ENCODE assay signal across 11 mouse cellular contexts in genomic region chr4:134012858-134013528, GRCm38 (mm10). TPM values are rescaled to one million over a fixed set of nuclear protein-coding genes. Genes with fewer than 3 reads are reported as not detected.
A peak's percentile ranks its signal among the peaks of the same experiment; 100 is the strongest.
DNase-seq lines count a peak whose midpoint lies in the region; ATAC-seq and TF ChIP-seq lines count a peak whose summit lies in the region.
"Had no signal": no experiment of that assay in that cellular context is flagged by ENCODE, and none has a peak within 500 bp of the region (broad histone marks: within the 10 kb centered on the region; RNA-seq: fewer than 3 reads in every experiment).

No protein-coding gene starts in this region.

- no peaks in the 10 kb centered on the region for H3K4me1 ChIP-seq in lung, embryonic 14.5 days (ENCODE audit: insufficient read depth)
- no peaks in the 10 kb centered on the region for H3K4me1 ChIP-seq in lung, adult 2 months (ENCODE audit: control insufficient read depth, insufficient read depth, low read length)

- DNase-seq in lung, embryonic 14.5 days: no peak
- no peak for DNase-seq in lung, adult 2 months
- DNase-seq in R1 (ENCODE audit: low read depth, low spot score): peak; percentile 64
- DNase-seq in gastrocnemius, postnatal 14 days: peak; percentile 57
- DNase-seq in skeletal muscle tissue, adult 2 months (ENCODE audit: low read depth, low spot score): peak; percentile 73
- DNase-seq in kidney, postnatal 10 days: no peak
- no peak for DNase-seq in adrenal gland, postnatal 25 days

- no peak overlapping the region for H3K9ac ChIP-seq in lung, embryonic 14.5 days
- H3K9ac ChIP-seq: limb, embryonic 12.5 days had no signal

- peak; percentile 66 for TF ChIP-seq CTCF in lung, embryonic 14.5 days (IDR thresholded peaks at IDR 0.05; ENCODE audit: low read depth)
- TF ChIP-seq CTCF in lung, adult 2 months (IDR thresholded peaks at IDR 0.05; ENCODE audit: insufficient read depth, low read length): no peak

- peaks cover 22% of the 10 kb centered on the region for H3K27me3 ChIP-seq in lung, embryonic 14.5 days (ENCODE audit: insufficient read depth, low read length)

- H3K4me3 ChIP-seq in lung, embryonic 14.5 days (ENCODE audit: low read depth, low read length): no peak overlapping the region
- no peak overlapping the region for H3K4me3 ChIP-seq in lung, adult 2 months (replicated peaks; ENCODE audit: extremely low read depth, low read depth, low read length)
- H3K4me3 ChIP-seq: limb, embryonic 12.5 days had no signal

- TF ChIP-seq POLR2A in lung, adult 2 months (IDR thresholded peaks at IDR 0.05; ENCODE audit: borderline replicate concordance, extremely low read depth, low read depth, low read length): no peak

- H3K9me3 ChIP-seq in lung, embryonic 14.5 days (ENCODE audit: low read depth, low read length): no peaks in the 10 kb centered on the region
- H3K9me3 ChIP-seq: limb, embryonic 12.5 days had no signal

- H3K4me2 ChIP-seq in lung, embryonic 14.5 days: no peak overlapping the region
- H3K4me2 ChIP-seq: limb, embryonic 12.5 days had no signal

- WGBS in lung, embryonic 14.5 days: 39% methylated on average over 12 of the region's 12 CpGs
- WGBS in lung, adult 2 months: 50% methylated on average over 12 of the region's 12 CpGs

- no peak for ATAC-seq in lung, embryonic 14.5 days (ENCODE audit: insufficient read depth)
- no peak for ATAC-seq in erythroblast, adult 5-6 weeks (replicated peaks; ENCODE audit: low FRiP score, poor library complexity, severe bottlenecking)

- H3K36me3 ChIP-seq in lung, embryonic 14.5 days (ENCODE audit: insufficient read depth): no peaks in the 10 kb centered on the region
- H3K36me3 ChIP-seq: limb, embryonic 12.5 days had no signal

- H3K27ac ChIP-seq in lung, embryonic 14.5 days (ENCODE audit: low read depth): no peak overlapping the region
- H3K27ac ChIP-seq: limb, embryonic 12.5 days had no signal

- intact Hi-C loops in gastrocnemius, postnatal 14 days (cut with DNase I; ENCODE audit: low total_unique reads): no loop called here

RNA-seq across cellular contexts. Expression of gene Lin28a, which starts 5.6 kb away (rescaled TPM):
- not detected in 2 replicates for polyA plus RNA-seq in lung, embryonic 14.5 days (2014; fragmentation: Nextera tagmentation; extraction: Ambion mirVana)
- 0.06 TPM in 1 of 2 replicates, not detected in the other for polyA plus RNA-seq in lung, adult 2 months (2012; rRNA removed)
- 1 to 10 TPM; 1.9 to 3.0 TPM for total RNA-seq in gastrocnemius, postnatal 14 days (2021)
- total RNA-seq in erythroblast, adult 5-6 weeks (2015; ENCODE audit: low replicate concordance): 3.3 TPM in 1 of 2 replicates, not detected in the other
- 6.4 and 8.9 TPM in 2 replicates for total RNA-seq in erythroblast, adult 5-6 weeks (2017; ENCODE audit: low replicate concordance)
- total RNA-seq in adrenal gland, postnatal 25 days (2021): not detected in 2 replicates
- polyA plus RNA-seq: gonadal fat pad, adult 2 months had no signal

RNA-seq across cellular contexts. Expression of gene Dhdds, which starts 12.3 kb away (rescaled TPM):
- 43.7 and 45.6 TPM in 2 replicates for polyA plus RNA-seq in lung, embryonic 14.5 days (2014; fragmentation: Nextera tagmentation; extraction: Ambion mirVana)
- 21.6 and 28.4 TPM in 2 replicates for polyA plus RNA-seq in lung, adult 2 months (2012; rRNA removed)
- total RNA-seq in gastrocnemius, postnatal 14 days (2021): 10 to 100 TPM; 11.3 to 13.0 TPM
- total RNA-seq in erythroblast, adult 5-6 weeks (2015; ENCODE audit: low replicate concordance): 9.6 and 17.3 TPM in 2 replicates
- 6.6 and 12.2 TPM in 2 replicates for total RNA-seq in erythroblast, adult 5-6 weeks (2017; ENCODE audit: low replicate concordance)
- 45.2 and 55.0 TPM in 2 replicates for total RNA-seq in adrenal gland, postnatal 25 days (2021)

RNA-seq across cellular contexts. Expression of gene Zfp683, which starts 40.6 kb away (rescaled TPM):
- polyA plus RNA-seq in lung, embryonic 14.5 days (2014; fragmentation: Nextera tagmentation; extraction: Ambion mirVana): not detected in 2 replicates
- 0.27 and 0.58 TPM in 2 replicates for polyA plus RNA-seq in lung, adult 2 months (2012; rRNA removed)
- total RNA-seq in gastrocnemius, postnatal 14 days (2021): not detected
- not detected in 2 replicates for total RNA-seq in erythroblast, adult 5-6 weeks (2015; ENCODE audit: low replicate concordance)
- not detected in 2 replicates for total RNA-seq in erythroblast, adult 5-6 weeks (2017; ENCODE audit: low replicate concordance)
- not detected in 2 replicates for total RNA-seq in adrenal gland, postnatal 25 days (2021)
- polyA plus RNA-seq: limb, embryonic 12.5 days; neural tube, embryonic 14.5 days had no signal

RNA-seq across cellular contexts. Expression of gene Hmgn2, which starts 44.5 kb away (rescaled TPM):
- 3,363 and 3,461 TPM in 2 replicates for polyA plus RNA-seq in lung, embryonic 14.5 days (2014; fragmentation: Nextera tagmentation; extraction: Ambion mirVana)
- polyA plus RNA-seq in lung, adult 2 months (2012; rRNA removed): 14.6 and 28.9 TPM in 2 replicates
- total RNA-seq in gastrocnemius, postnatal 14 days (2021): 100 to 1,000 TPM; 110 to 135 TPM
- total RNA-seq in erythroblast, adult 5-6 weeks (2015; ENCODE audit: low replicate concordance): 970 and 984 TPM in 2 replicates
- 403 and 537 TPM in 2 replicates for total RNA-seq in erythroblast, adult 5-6 weeks (2017; ENCODE audit: low replicate concordance)
- total RNA-seq in adrenal gland, postnatal 25 days (2021): 391 and 425 TPM in 2 replicates

RNA-seq across cellular contexts. Expression of gene Crybg2, which starts 47.6 kb away (rescaled TPM):
- polyA plus RNA-seq in lung, embryonic 14.5 days (2014; fragmentation: Nextera tagmentation; extraction: Ambion mirVana): 2.9 and 4.0 TPM in 2 replicates
- polyA plus RNA-seq in lung, adult 2 months (2012; rRNA removed): 7.2 and 14.7 TPM in 2 replicates
- not detected for total RNA-seq in gastrocnemius, postnatal 14 days (2021)
- not detected in 2 replicates for total RNA-seq in erythroblast, adult 5-6 weeks (2015; ENCODE audit: low replicate concordance)
- total RNA-seq in erythroblast, adult 5-6 weeks (2017; ENCODE audit: low replicate concordance): not detected in 2 replicates
- total RNA-seq in adrenal gland, postnatal 25 days (2021): 0.15 TPM in 1 of 2 replicates, not detected in the other

Comparison
In these comparisons a context has a peak if more than half of its experiments do, and no peak if none do; other contexts are left out.
1. DNase-seq: peak in R1 (single experiment), gastrocnemius, postnatal 14 days (single experiment) and skeletal muscle tissue, adult 2 months (single experiment); none in lung, embryonic 14.5 days (single experiment), lung, adult 2 months (single experiment), kidney, postnatal 10 days (single experiment) and adrenal gland, postnatal 25 days (single experiment).